Mouse (Mus musculus) megakaryocyte-erythroid progenitor cell, adult 5-6 weeks (primary cell): ENCODE results near the gene Psmd5. TPM values are rescaled to one million over a fixed set of nuclear protein-coding genes. Genes with fewer than 3 reads are reported as not detected.

Experiments used
- ATAC-seq: replicated peaks from 2 replicates; pipeline ENCODE4 v1.8.0; 2016; ENCODE audit warnings: mild to moderate bottlenecking, inconsistent platforms; ENCODE audit not compliant: severe bottlenecking, poor library complexity, low FRiP score, low TSS enrichment
- total RNA-seq, 2 experiments: library from RNA; stranded (forward) in 1 of 2; stranded (reverse) in 1 of 2; fragments of 200-1000, 215-1000 nt in 1 of 2; fragments of >200 nt in 1 of 2; fragmentation: Nextera tagmentation in 1 of 2; gene quantifications; 2 replicates each; pipeline ENCODE4 v1.2.3; 2014 to 2017

Gene Psmd5
- total RNA-seq, 2 experiments from 2014 or later = 42.0 to 103 TPM

DNA sequence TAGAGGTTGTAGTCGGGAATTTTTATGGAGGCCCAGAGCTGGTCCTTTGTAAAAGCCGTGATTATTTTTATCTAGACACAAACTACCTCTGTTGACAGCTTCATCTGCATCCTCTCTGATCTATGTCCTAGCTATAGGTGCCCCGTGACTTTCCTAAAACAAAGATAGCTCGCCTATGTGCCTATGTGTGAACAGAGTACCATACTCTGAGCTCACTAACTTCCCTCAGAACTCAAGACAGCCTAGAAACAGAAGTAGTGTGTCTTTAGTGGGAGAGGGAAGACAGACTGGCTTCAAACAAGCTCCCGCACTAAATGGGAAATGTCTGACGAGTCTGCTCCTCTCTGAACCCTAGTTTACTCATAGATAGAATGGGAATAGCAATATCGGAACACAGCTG, 74.4 kb downstream of the Psmd5 start:
- no peak for ATAC-seq

Other genes with a start within 250 kb of the Psmd5 start
- 75.3 and 87.5 TPM in 2 replicates for gene Gapvd1, start 119.7 kb downstream of the Psmd5 start, total RNA-seq (2014; fragmentation: Nextera tagmentation)
- 84.3 and 99.7 TPM in 2 replicates for gene Gapvd1, start 119.7 kb downstream of the Psmd5 start, total RNA-seq (2017)
- gene Hspa5, start 103.0 kb downstream of the Psmd5 start, total RNA-seq (2014; fragmentation: Nextera tagmentation) = 185 and 219 TPM in 2 replicates
- 866 and 884 TPM in 2 replicates for gene Hspa5, start 103.0 kb downstream of the Psmd5 start, total RNA-seq (2017)
- 23.3 and 30.8 TPM in 2 replicates for gene Rabepk, start 75.1 kb downstream of the Psmd5 start, total RNA-seq (2014; fragmentation: Nextera tagmentation)
- gene Rabepk, start 75.1 kb downstream of the Psmd5 start, total RNA-seq (2017) = 46.9 and 53.8 TPM in 2 replicates
- gene Fbxw2, start 48.7 kb downstream of the Psmd5 start, total RNA-seq (2014; fragmentation: Nextera tagmentation) = 46.3 and 61.9 TPM in 2 replicates
- gene Fbxw2, start 48.7 kb downstream of the Psmd5 start, total RNA-seq (2017) = 73.6 and 75.1 TPM in 2 replicates
- gene Gm34653, start 42.0 kb downstream of the Psmd5 start, total RNA-seq (2014; fragmentation: Nextera tagmentation) = 0.37 and 1.9 TPM in 2 replicates
- not detected in 2 replicates for gene Gm34653, start 42.0 kb downstream of the Psmd5 start, total RNA-seq (2017)
- gene Cutal, start 572 bp downstream of the Psmd5 start, total RNA-seq (2014; fragmentation: Nextera tagmentation) = not detected in 2 replicates
- gene Cutal, start 572 bp downstream of the Psmd5 start, total RNA-seq (2017) = not detected in 2 replicates
- gene Phf19, start 39.1 kb upstream of the Psmd5 start, total RNA-seq (2014; fragmentation: Nextera tagmentation) = 6.7 and 12.0 TPM in 2 replicates
- 2.6 and 3.2 TPM in 2 replicates for gene Phf19, start 39.1 kb upstream of the Psmd5 start, total RNA-seq (2017)
- gene Traf1, start 86.8 kb upstream of the Psmd5 start, total RNA-seq (2014; fragmentation: Nextera tagmentation) = 0.94 and 14.2 TPM in 2 replicates
- gene Traf1, start 86.8 kb upstream of the Psmd5 start, total RNA-seq (2017) = 0.38 and 5.5 TPM in 2 replicates
- gene Hc, start 186.5 kb upstream of the Psmd5 start, total RNA-seq (2014; fragmentation: Nextera tagmentation) = not detected in 2 replicates
- not detected in 2 replicates for gene Hc, start 186.5 kb upstream of the Psmd5 start, total RNA-seq (2017)
- gene AI182371, start 226.6 kb upstream of the Psmd5 start, total RNA-seq (2014; fragmentation: Nextera tagmentation) = 0.32 and 2.3 TPM in 2 replicates
- 0.11 and 1.2 TPM in 2 replicates for gene AI182371, start 226.6 kb upstream of the Psmd5 start, total RNA-seq (2017)
- gene Cntrl, start 234.5 kb upstream of the Psmd5 start, total RNA-seq (2014; fragmentation: Nextera tagmentation) = 61.4 and 85.8 TPM in 2 replicates
- gene Cntrl, start 234.5 kb upstream of the Psmd5 start, total RNA-seq (2017) = 69.3 and 108 TPM in 2 replicates